Mouse (Mus musculus): ENCODE data around the gene Stk38. TPM values are rescaled to one million over a fixed set of nuclear protein-coding genes. Genes with fewer than 3 reads are reported as not detected.

The Stk38 gene
- polyA plus RNA-seq, 1 experiment = 196 TPM

DNA sequence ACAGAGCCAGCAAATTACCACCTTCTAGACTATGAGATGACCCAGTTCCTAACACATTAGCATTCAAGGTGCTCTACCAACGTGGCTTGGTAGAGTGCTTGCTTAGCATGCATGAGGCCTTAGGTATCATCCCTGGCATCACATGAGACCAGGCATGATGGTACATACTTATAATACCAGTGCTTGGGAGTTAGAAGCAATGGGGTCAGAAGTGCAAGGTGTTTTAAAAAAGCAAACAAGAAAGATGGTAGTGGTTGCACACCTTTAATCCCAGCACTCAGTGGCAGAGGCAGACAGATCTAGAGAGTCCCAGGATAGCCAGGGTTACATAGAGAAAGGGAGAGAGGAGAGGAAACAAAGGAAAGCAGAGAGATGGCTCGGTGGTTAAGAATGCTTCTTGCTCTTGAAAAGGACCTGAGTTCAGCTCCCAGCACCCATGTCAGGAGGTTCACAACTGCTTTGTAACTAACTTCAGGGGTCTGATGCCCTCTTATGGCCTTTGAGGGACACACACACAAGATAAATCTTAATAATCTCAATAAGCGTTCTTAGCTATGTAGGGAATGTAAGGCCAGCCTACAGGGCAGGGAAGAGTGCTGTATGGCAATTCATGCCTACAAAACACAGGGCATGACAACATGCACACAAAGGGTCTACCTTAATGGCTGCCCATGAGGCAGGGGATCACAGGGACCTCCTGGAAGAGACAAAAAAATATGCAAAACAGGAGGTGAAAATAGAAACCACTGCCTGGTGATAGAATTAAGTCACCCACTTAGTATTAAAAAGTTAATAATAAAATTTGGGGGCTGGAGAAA, 40.1 kb upstream of the Stk38 start:
- H3K4me3 ChIP-seq (ENCODE audit: control insufficient read depth, insufficient read depth, low read length) = no peak overlapping the region
- peaks cover 8% of the 10 kb centered on the region for H3K4me1 ChIP-seq (replicated peaks; ENCODE audit: control insufficient read depth, insufficient read depth, low read length)
- WGBS = 93% methylated on average over 3 of the region's 3 CpGs
- no peak for DNase-seq
- peaks cover 35% of the 10 kb centered on the region for H3K36me3 ChIP-seq (ENCODE audit: control insufficient read depth, insufficient read depth, low read length)
- no peak for TF ChIP-seq POLR2A (IDR thresholded peaks at IDR 0.05; ENCODE audit: control insufficient read depth, extremely low read depth, insufficient read depth, low read length, poor library complexity)
- TF ChIP-seq CTCF (IDR thresholded peaks at IDR 0.05; ENCODE audit: borderline replicate concordance, control insufficient read depth, extremely low read depth, insufficient read depth, low read length, poor library complexity) = no peak
- no peak overlapping the region for H3K27ac ChIP-seq (ENCODE audit: control insufficient read depth, insufficient read depth, low read length)
- H3K27me3 ChIP-seq (ENCODE audit: control insufficient read depth, insufficient read depth, low read length) = no peaks in the 10 kb centered on the region

DNA sequence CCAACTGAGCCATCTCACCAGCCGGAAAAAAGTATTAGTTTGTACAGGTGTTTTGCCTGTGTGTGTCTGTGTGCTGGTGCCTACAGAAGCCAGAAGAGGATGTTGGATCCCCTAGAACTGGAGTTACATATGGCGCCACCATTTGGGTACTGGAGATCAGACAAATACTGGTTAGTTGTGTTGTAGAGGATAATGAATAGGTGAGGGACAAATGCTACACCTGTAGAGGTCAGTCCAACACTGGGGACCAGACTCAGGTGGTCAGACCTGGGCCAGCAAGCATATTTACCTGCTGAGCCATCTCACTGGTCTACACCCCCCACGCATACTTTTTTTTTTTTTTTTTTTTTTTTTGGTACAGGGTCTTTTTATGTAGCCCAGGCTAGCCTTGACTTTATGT, 39.1 kb upstream of the Stk38 start:
- H3K36me3 ChIP-seq (ENCODE audit: control insufficient read depth, insufficient read depth, low read length) = peaks cover 40% of the 10 kb centered on the region
- no peaks in the 10 kb centered on the region for H3K27me3 ChIP-seq (ENCODE audit: control insufficient read depth, insufficient read depth, low read length)
- no peak for DNase-seq
- H3K4me1 ChIP-seq (replicated peaks; ENCODE audit: control insufficient read depth, insufficient read depth, low read length) = peaks cover 8% of the 10 kb centered on the region
- no peak for TF ChIP-seq POLR2A (IDR thresholded peaks at IDR 0.05; ENCODE audit: control insufficient read depth, extremely low read depth, insufficient read depth, low read length, poor library complexity)
- TF ChIP-seq CTCF (IDR thresholded peaks at IDR 0.05; ENCODE audit: borderline replicate concordance, control insufficient read depth, extremely low read depth, insufficient read depth, low read length, poor library complexity) = no peak
- H3K4me3 ChIP-seq (ENCODE audit: control insufficient read depth, insufficient read depth, low read length) = no peak overlapping the region
- WGBS = 97% methylated on average over 3 of the region's 3 CpGs
- H3K27ac ChIP-seq (ENCODE audit: control insufficient read depth, insufficient read depth, low read length) = no peak overlapping the region

GRCm38 (mm10) chr17:29045741-29046530, 38.1 kb upstream of the Stk38 start:
- no peak for DNase-seq
- Histone ChIP-seq H3K27ac (ENCODE audit: control insufficient read depth, insufficient read depth, low read length) (no peak overlapping the region), H3K36me3 (ENCODE audit: control insufficient read depth, insufficient read depth, low read length) (peaks cover 46% of the 10 kb centered on the region), H3K27me3 (ENCODE audit: control insufficient read depth, insufficient read depth, low read length) (no peaks in the 10 kb centered on the region), H3K4me3 (ENCODE audit: control insufficient read depth, insufficient read depth, low read length) (no peak overlapping the region), H3K4me1 (replicated peaks; ENCODE audit: control insufficient read depth, insufficient read depth, low read length) (peaks cover 6% of the 10 kb centered on the region)
- 61% methylated on average over 12 of the region's 12 CpGs for WGBS
- no peak for TF ChIP-seq CTCF (IDR thresholded peaks at IDR 0.05; ENCODE audit: borderline replicate concordance, control insufficient read depth, extremely low read depth, insufficient read depth, low read length, poor library complexity)
- no peak for TF ChIP-seq POLR2A (IDR thresholded peaks at IDR 0.05; ENCODE audit: control insufficient read depth, extremely low read depth, insufficient read depth, low read length, poor library complexity)

DNA sequence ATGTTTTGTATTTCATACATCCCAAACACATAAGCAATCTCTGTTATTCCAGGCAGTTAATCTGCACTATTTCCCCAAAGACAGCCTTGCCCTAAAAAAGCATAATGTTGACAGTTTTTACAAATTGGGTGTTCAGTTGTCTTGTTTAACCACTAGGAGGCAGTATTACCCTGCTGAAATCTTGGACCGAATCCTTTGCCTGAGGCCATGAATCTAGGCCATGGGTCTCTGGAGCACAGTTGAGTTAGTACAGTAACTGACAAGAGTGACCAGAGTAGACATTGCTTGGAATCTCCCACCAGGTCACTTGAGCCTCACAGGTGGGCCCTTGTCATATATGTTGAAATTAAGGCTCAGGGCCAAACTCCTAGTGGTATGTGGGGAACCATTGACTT, 37.1 kb upstream of the Stk38 start:
- Histone ChIP-seq H3K27me3 (ENCODE audit: control insufficient read depth, insufficient read depth, low read length) (no peaks in the 10 kb centered on the region), H3K4me3 (ENCODE audit: control insufficient read depth, insufficient read depth, low read length) (no peak overlapping the region), H3K36me3 (ENCODE audit: control insufficient read depth, insufficient read depth, low read length) (peaks cover 56% of the 10 kb centered on the region), H3K4me1 (replicated peaks; ENCODE audit: control insufficient read depth, insufficient read depth, low read length) (no peaks in the 10 kb centered on the region; the same call in none of the 2 replicates), H3K27ac (ENCODE audit: control insufficient read depth, insufficient read depth, low read length) (no peak overlapping the region)
- DNase-seq = no peak
- WGBS = 86% methylated on average over 1 of the region's 1 CpGs
- TF ChIP-seq CTCF (IDR thresholded peaks at IDR 0.05; ENCODE audit: borderline replicate concordance, control insufficient read depth, extremely low read depth, insufficient read depth, low read length, poor library complexity) (no peak), POLR2A (IDR thresholded peaks at IDR 0.05; ENCODE audit: control insufficient read depth, extremely low read depth, insufficient read depth, low read length, poor library complexity) (no peak)

DNA sequence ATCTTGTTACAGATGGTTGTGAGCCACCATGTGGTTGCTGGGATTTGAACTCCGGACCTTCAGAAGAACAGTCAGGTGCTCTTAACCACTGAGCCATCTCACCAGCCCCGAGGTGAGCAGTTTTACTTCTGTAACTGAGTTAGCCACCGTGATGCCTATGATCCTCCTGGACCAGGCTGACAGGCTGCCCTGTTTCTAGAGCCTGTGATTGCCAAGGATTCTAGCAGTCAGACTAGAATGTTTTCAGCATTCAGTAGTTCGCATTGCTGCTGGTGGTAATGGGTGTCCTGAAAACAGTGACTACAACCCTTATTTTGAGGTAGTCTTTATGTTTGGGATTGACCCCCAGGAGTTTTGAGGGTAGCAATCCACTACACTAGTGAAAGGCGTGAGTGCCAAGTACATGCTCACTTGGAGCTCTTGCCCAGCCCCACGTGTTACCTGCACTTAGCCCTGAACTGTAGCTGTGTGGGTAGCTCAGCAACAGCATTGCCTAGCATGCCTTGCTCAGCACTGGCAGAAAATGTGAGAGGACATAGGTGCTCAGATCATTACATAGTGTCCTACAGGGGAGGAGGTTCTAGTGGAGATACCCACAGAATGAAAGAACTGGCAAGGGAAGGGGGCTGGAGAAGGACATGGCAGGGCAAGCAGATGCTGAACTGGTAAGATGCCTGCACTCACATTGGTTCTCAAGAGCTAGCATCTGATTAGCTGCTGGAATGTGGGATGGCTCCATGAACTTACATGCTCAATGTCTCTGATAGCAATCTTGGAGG, 36.5 kb upstream of the Stk38 start:
- no peak for TF ChIP-seq CTCF (IDR thresholded peaks at IDR 0.05; ENCODE audit: borderline replicate concordance, control insufficient read depth, extremely low read depth, insufficient read depth, low read length, poor library complexity)
- no peak for TF ChIP-seq POLR2A (IDR thresholded peaks at IDR 0.05; ENCODE audit: control insufficient read depth, extremely low read depth, insufficient read depth, low read length, poor library complexity)
- Histone ChIP-seq H3K4me1 (replicated peaks; ENCODE audit: control insufficient read depth, insufficient read depth, low read length) (peaks cover 4% of the 10 kb centered on the region), H3K36me3 (ENCODE audit: control insufficient read depth, insufficient read depth, low read length) (peaks cover 62% of the 10 kb centered on the region), H3K27me3 (ENCODE audit: control insufficient read depth, insufficient read depth, low read length) (no peaks in the 10 kb centered on the region), H3K4me3 (ENCODE audit: control insufficient read depth, insufficient read depth, low read length) (no peak overlapping the region), H3K27ac (ENCODE audit: control insufficient read depth, insufficient read depth, low read length) (no peak overlapping the region)
- WGBS = 88% methylated on average over 6 of the region's 6 CpGs
- DNase-seq = no peak

GRCm38 (mm10) chr17:29043583-29043982, 35.8 kb upstream of the Stk38 start:
- 95% methylated on average over 3 of the region's 3 CpGs for WGBS
- H3K27ac ChIP-seq (ENCODE audit: control insufficient read depth, insufficient read depth, low read length) = no peak overlapping the region
- no peak overlapping the region for H3K4me3 ChIP-seq (ENCODE audit: control insufficient read depth, insufficient read depth, low read length)
- TF ChIP-seq CTCF (IDR thresholded peaks at IDR 0.05; ENCODE audit: borderline replicate concordance, control insufficient read depth, extremely low read depth, insufficient read depth, low read length, poor library complexity) = no peak
- no peak for TF ChIP-seq POLR2A (IDR thresholded peaks at IDR 0.05; ENCODE audit: control insufficient read depth, extremely low read depth, insufficient read depth, low read length, poor library complexity)
- no peaks in the 10 kb centered on the region for H3K27me3 ChIP-seq (ENCODE audit: control insufficient read depth, insufficient read depth, low read length)
- H3K36me3 ChIP-seq (ENCODE audit: control insufficient read depth, insufficient read depth, low read length) = peaks cover 69% of the 10 kb centered on the region
- peaks cover 4% of the 10 kb centered on the region for H3K4me1 ChIP-seq (replicated peaks; ENCODE audit: control insufficient read depth, insufficient read depth, low read length)
- no peak for DNase-seq

All from thymus, adult 2 months (tissue).